Mouse (Mus musculus) kidney, adult 2 months (tissue): ENCODE results near the gene Zscan10.

ENCODE experiments used
- CTCF ChIP-seq: fragments of 200-500 bp; conservative IDR thresholded peaks from 2 replicates; pipeline ENCODE4 v1.5.1; 2011; ENCODE audit warnings: low read depth, mild to moderate bottlenecking, control low read depth, low read length, moderate library complexity, mixed read lengths; ENCODE audit not compliant: insufficient read depth, insufficient read length
- POLR2A ChIP-seq: fragments of 200-500 bp; IDR thresholded peaks from one replicate; pipeline ENCODE4 v1.6.1; 2011; ENCODE audit warnings: low read depth, low read length, control low read depth

GRCm38 (mm10) chr17:23592208-23592925 is 8.3 kb upstream of the Zscan10 start:
- no peak for TF ChIP-seq POLR2A
- no peak for TF ChIP-seq CTCF
